Mouse (Mus musculus): Measurements from ENCODE around the gene Mrpl10. TPM values are rescaled to one million over a fixed set of nuclear protein-coding genes. Genes with fewer than 3 reads are reported as not detected.

The Mrpl10 gene
- polyA plus RNA-seq, 1 experiment from 2014 or later, result 98.5 TPM

GRCm38 (mm10) chr11:97007093-97007794 is 34.1 kb upstream of the Mrpl10 start:
- Histone ChIP-seq H3K9ac (ENCODE audit: low read length) (no peak overlapping the region), H3K4me3 (ENCODE audit: low read depth, low read length) (no peak overlapping the region), H3K9me3 (ENCODE audit: control insufficient read depth, low read length) (no peaks in the 10 kb centered on the region), H3K27me3 (replicated peaks; ENCODE audit: control insufficient read depth, insufficient read depth, low read length) (0 out of 2 replicates have a peak, but pooled peaks cover 10% of the 10 kb centered on the region), H3K4me2 (ENCODE audit: low read length) (no peak overlapping the region), H3K36me3 (ENCODE audit: control insufficient read depth, insufficient read depth, low read length) (no peaks in the 10 kb centered on the region), H3K4me1 (replicated peaks; ENCODE audit: control insufficient read depth, insufficient read depth, low read length) (no peaks in the 10 kb centered on the region), H3K27ac (ENCODE audit: low read depth) (no peak overlapping the region)
- 54% methylated on average over 9 of the region's 9 CpGs for WGBS
- DNase-seq (ENCODE audit: low spot score), result no peak
- no peak for ATAC-seq (replicated peaks; ENCODE audit: low FRiP score, low TSS enrichment, low read depth)

GRCm38 (mm10) chr11:97009198-97009790 is 32.1 kb upstream of the Mrpl10 start:
- ATAC-seq (replicated peaks; ENCODE audit: low FRiP score, low TSS enrichment, low read depth) (no peak), DNase-seq (ENCODE audit: low spot score) (no peak)

GRCm38 (mm10) chr11:97013121-97013670 is 28.2 kb upstream of the Mrpl10 start, which contains the start of gene Sp6:
TSS of gene Sp6 (plus strand) at chr11:97013394.
- Histone ChIP-seq H3K9me3 (ENCODE audit: control insufficient read depth, low read length) (no peaks in the 10 kb centered on the region), H3K9ac (ENCODE audit: low read length) (no peak within 1 kb of the TSS), H3K27ac (ENCODE audit: low read depth) (no peak within 1 kb of the TSS), H3K4me2 (ENCODE audit: low read length) (no peak within 1 kb of the TSS), H3K4me1 (replicated peaks; ENCODE audit: control insufficient read depth, insufficient read depth, low read length) (peaks cover under 1% of the 10 kb centered on the region; the same call in 1 of the 2 replicates), H3K4me3 (ENCODE audit: low read depth, low read length) (no peak within 1 kb of the TSS), H3K36me3 (ENCODE audit: control insufficient read depth, insufficient read depth, low read length) (no peaks in the 10 kb centered on the region), H3K27me3 (replicated peaks; ENCODE audit: control insufficient read depth, insufficient read depth, low read length) (peaks cover 44% of the 10 kb centered on the region)
- WGBS, result 26% methylated on average over 8 of the region's 8 CpGs
- ATAC-seq (replicated peaks; ENCODE audit: low FRiP score, low TSS enrichment, low read depth) (no peak), DNase-seq (ENCODE audit: low spot score) (no peak)

More at GRCm38 (mm10) chr11:97009198-97009790, 32.1 kb upstream of the Mrpl10 start:
- H3K27me3 ChIP-seq (replicated peaks; ENCODE audit: control insufficient read depth, insufficient read depth, low read length), result peaks cover 16% of the 10 kb centered on the region
- no peak overlapping the region for H3K9ac ChIP-seq (ENCODE audit: low read length)
- no peak overlapping the region for H3K4me3 ChIP-seq (ENCODE audit: low read depth, low read length)
- H3K9me3 ChIP-seq (ENCODE audit: control insufficient read depth, low read length), result no peaks in the 10 kb centered on the region
- no peaks in the 10 kb centered on the region for H3K36me3 ChIP-seq (ENCODE audit: control insufficient read depth, insufficient read depth, low read length)
- H3K27ac ChIP-seq (ENCODE audit: low read depth), result no peak overlapping the region
- no peak overlapping the region for H3K4me2 ChIP-seq (ENCODE audit: low read length)
- WGBS, result 50% methylated on average over 8 of the region's 8 CpGs
- no peaks in the 10 kb centered on the region for H3K4me1 ChIP-seq (replicated peaks; ENCODE audit: control insufficient read depth, insufficient read depth, low read length)

- Histone ChIP-seq H3K27ac (ENCODE audit: low read depth) (no peak overlapping the region), H3K36me3 (ENCODE audit: control insufficient read depth, insufficient read depth, low read length) (no peaks in the 10 kb centered on the region), H3K27me3 (replicated peaks; ENCODE audit: control insufficient read depth, insufficient read depth, low read length) (peaks cover 82% of the 10 kb centered on the region), H3K4me3 (ENCODE audit: low read depth, low read length) (peak overlapping the region; percentile 37), H3K4me1 (replicated peaks; ENCODE audit: control insufficient read depth, insufficient read depth, low read length) (peaks cover 14% of the 10 kb centered on the region), H3K4me2 (ENCODE audit: low read length) (peak overlapping the region; percentile 58), H3K9me3 (ENCODE audit: control insufficient read depth, low read length) (no peaks in the 10 kb centered on the region), H3K9ac (ENCODE audit: low read length) (no peak overlapping the region)
- DNase-seq (ENCODE audit: low spot score), result peak; percentile 67
- WGBS, result 1% methylated on average over 36 of the region's 36 CpGs
- ATAC-seq (replicated peaks; ENCODE audit: low FRiP score, low TSS enrichment, low read depth), result no peak
Measured at GRCm38 (mm10) chr11:97017696-97018582, 23.4 kb upstream of the Mrpl10 start.

- peak overlapping the region; percentile 37 for H3K4me3 ChIP-seq (ENCODE audit: low read depth, low read length)
- ATAC-seq (replicated peaks; ENCODE audit: low FRiP score, low TSS enrichment, low read depth), result peak; percentile 36; the same call in 1 of the 2 replicates
- H3K9ac ChIP-seq (ENCODE audit: low read length), result peak overlapping the region; percentile 30
- no peak overlapping the region for H3K27ac ChIP-seq (ENCODE audit: low read depth)
- WGBS, result under 1% methylated on average over 68 of the region's 68 CpGs
- H3K27me3 ChIP-seq (replicated peaks; ENCODE audit: control insufficient read depth, insufficient read depth, low read length), result peaks cover 89% of the 10 kb centered on the region
- DNase-seq (ENCODE audit: low spot score), result peak; percentile 73
- H3K36me3 ChIP-seq (ENCODE audit: control insufficient read depth, insufficient read depth, low read length), result no peaks in the 10 kb centered on the region
- peak overlapping the region; percentile 58 for H3K4me2 ChIP-seq (ENCODE audit: low read length)
- peaks cover 14% of the 10 kb centered on the region for H3K4me1 ChIP-seq (replicated peaks; ENCODE audit: control insufficient read depth, insufficient read depth, low read length)
- no peaks in the 10 kb centered on the region for H3K9me3 ChIP-seq (ENCODE audit: control insufficient read depth, low read length)
Measured at GRCm38 (mm10) chr11:97018583-97019344, 22.6 kb upstream of the Mrpl10 start.

GRCm38 (mm10) chr11:97019345-97019708 is 22.0 kb upstream of the Mrpl10 start:
- no peak for DNase-seq (ENCODE audit: low spot score)
- Histone ChIP-seq H3K36me3 (ENCODE audit: control insufficient read depth, insufficient read depth, low read length) (no peaks in the 10 kb centered on the region), H3K9me3 (ENCODE audit: control insufficient read depth, low read length) (no peaks in the 10 kb centered on the region), H3K9ac (ENCODE audit: low read length) (no peak overlapping the region), H3K27me3 (replicated peaks; ENCODE audit: control insufficient read depth, insufficient read depth, low read length) (peaks cover 89% of the 10 kb centered on the region), H3K4me3 (ENCODE audit: low read depth, low read length) (peak overlapping the region; percentile 37), H3K4me2 (ENCODE audit: low read length) (peak overlapping the region; percentile 58), H3K4me1 (replicated peaks; ENCODE audit: control insufficient read depth, insufficient read depth, low read length) (peaks cover 14% of the 10 kb centered on the region), H3K27ac (ENCODE audit: low read depth) (no peak overlapping the region)
- 14% methylated on average over 13 of the region's 13 CpGs for WGBS
- ATAC-seq (replicated peaks; ENCODE audit: low FRiP score, low TSS enrichment, low read depth), result no peak

- no peaks in the 10 kb centered on the region for H3K36me3 ChIP-seq (ENCODE audit: control insufficient read depth, insufficient read depth, low read length)
- H3K4me3 ChIP-seq (ENCODE audit: low read depth, low read length), result peak overlapping the region; percentile 48
- no peak overlapping the region for H3K27ac ChIP-seq (ENCODE audit: low read depth)
- peak overlapping the region; percentile 83 for H3K4me2 ChIP-seq (ENCODE audit: low read length)
- H3K27me3 ChIP-seq (replicated peaks; ENCODE audit: control insufficient read depth, insufficient read depth, low read length), result peaks cover 77% of the 10 kb centered on the region
- no peak for ATAC-seq (replicated peaks; ENCODE audit: low FRiP score, low TSS enrichment, low read depth)
- no peak overlapping the region; the same call in 1 of the 2 replicates for H3K9ac ChIP-seq (ENCODE audit: low read length)
- no peaks in the 10 kb centered on the region for H3K9me3 ChIP-seq (ENCODE audit: control insufficient read depth, low read length)
- 3% methylated on average over 27 of the region's 27 CpGs for WGBS
- peaks cover 22% of the 10 kb centered on the region for H3K4me1 ChIP-seq (replicated peaks; ENCODE audit: control insufficient read depth, insufficient read depth, low read length)
- peak; percentile 76 for DNase-seq (ENCODE audit: low spot score)
Measured at GRCm38 (mm10) chr11:97021121-97021765, 20.1 kb upstream of the Mrpl10 start.
